Mouse (Mus musculus): ENCODE data around the gene Hectd4.

DNA sequence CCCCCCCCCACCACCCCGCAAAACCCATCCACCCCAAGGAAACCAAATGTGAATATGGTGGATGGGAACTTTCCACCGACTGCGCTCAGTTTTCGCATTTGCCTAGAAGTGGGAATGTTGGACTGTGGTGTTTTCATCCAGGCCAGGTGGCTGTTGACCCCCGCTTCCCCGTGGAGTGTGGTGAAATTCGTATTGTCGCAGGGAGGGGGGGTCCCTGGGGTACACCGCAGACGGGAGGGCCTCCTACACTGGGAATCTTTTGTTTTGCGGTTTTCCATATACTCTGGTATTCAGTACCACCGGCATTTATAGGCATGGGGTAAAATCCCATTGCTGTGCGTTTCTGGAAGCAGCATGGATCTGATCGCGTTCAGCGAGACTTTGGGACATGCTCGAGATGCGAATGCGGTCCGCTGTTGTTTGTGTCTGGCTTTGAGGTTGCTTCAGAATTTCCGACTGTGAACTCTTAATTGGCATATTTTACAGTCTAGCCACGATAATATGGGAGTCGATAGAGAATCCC is 1.4 kb downstream of the Hectd4 start:
- TF ChIP-seq POLR2A (IDR thresholded peaks at IDR 0.05; ENCODE audit: control insufficient read depth, extremely low read depth, insufficient read depth, low read length, poor library complexity) = no peak
- no peak for TF ChIP-seq CTCF (IDR thresholded peaks at IDR 0.05; ENCODE audit: borderline replicate concordance, control insufficient read depth, extremely low read depth, insufficient read depth, low read length, poor library complexity)

Data from thymus, adult 2 months (tissue).